Mouse (Mus musculus): ENCODE results near the gene Nudt3.

DNA sequence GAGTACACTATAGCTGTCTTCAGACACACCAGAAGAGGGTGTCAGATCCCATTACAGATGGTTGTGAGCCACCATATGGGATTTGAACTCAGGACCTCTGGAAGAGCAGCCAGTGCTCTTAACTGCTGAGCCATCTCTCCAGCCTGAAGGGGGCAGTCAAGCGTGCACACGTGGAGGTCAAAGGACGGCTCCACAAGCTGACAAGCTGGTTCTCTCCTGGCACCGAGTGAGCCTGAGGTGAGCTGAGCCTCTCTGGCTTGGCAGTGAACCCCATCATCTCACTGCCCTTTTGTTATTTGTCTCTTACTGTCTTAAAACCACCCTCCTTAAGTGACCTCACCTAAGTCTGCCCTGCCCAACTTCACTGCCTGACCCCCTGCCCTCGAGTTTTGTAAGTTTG, 4.2 kb upstream of the Nudt3 start:
- TF ChIP-seq POLR2A (IDR thresholded peaks at IDR 0.05; ENCODE audit: low read depth, low read length) (no peak), NELFE (IDR thresholded peaks at IDR 0.05; ENCODE audit: low read depth, low read length) (no peak)
